Mouse (Mus musculus) forebrain, embryonic 15.5 days (tissue): Measurements from ENCODE around the gene Gm9922. TPM values are rescaled to one million over a fixed set of nuclear protein-coding genes. Genes with fewer than 3 reads are reported as not detected.

ENCODE experiments used
- ATAC-seq: fragments of 200-750 bp; cut with Nextera tagmentation; replicated peaks from 2 replicates; pipeline ENCODE4 v1.8.0; 2017; ENCODE audit warnings: mild to moderate bottlenecking, moderate TSS enrichment, moderate library complexity
- H3K27ac ChIP-seq: fragments of 300-500 bp; sonication (generic); replicated peaks from 2 replicates; pipeline ENCODE4 v1.5.1; 2015; ENCODE audit warnings: mild to moderate bottlenecking, inconsistent platforms
- H3K27me3 ChIP-seq: fragments of 300-500 bp; sonication (generic); 2 replicates; pipeline ENCODE4 v1.6.1; 2015; ENCODE audit warnings: inconsistent platforms
- H3K36me3 ChIP-seq: fragments of 300-500 bp; sonication (generic); 2 replicates; pipeline ENCODE4 v1.6.1; 2015; ENCODE audit warnings: mild to moderate bottlenecking, inconsistent platforms
- H3K4me1 ChIP-seq: fragments of 300-500 bp; sonication (generic); 2 replicates; pipeline ENCODE4 v1.6.1; 2015; ENCODE audit warnings: inconsistent platforms
- H3K4me2 ChIP-seq: fragments of 300-500 bp; sonication (generic); replicated peaks from 2 replicates; pipeline ENCODE4 v1.6.1; 2015; ENCODE audit warnings: mild to moderate bottlenecking, inconsistent platforms
- H3K4me3 ChIP-seq: fragments of 300-500 bp; sonication (generic); 2 replicates; pipeline ENCODE4 v1.5.1; 2015; ENCODE audit warnings: mild to moderate bottlenecking, inconsistent platforms
- H3K9ac ChIP-seq: fragments of 300-500 bp; sonication (generic); replicated peaks from 2 replicates; pipeline ENCODE4 v1.6.1; 2015; ENCODE audit warnings: mild to moderate bottlenecking, inconsistent platforms
- H3K9me3 ChIP-seq: fragments of 300-500 bp; sonication (generic); 2 replicates; pipeline ENCODE4 v1.6.1; 2016; ENCODE audit warnings: inconsistent platforms
- WGBS: fragments of 180-500 bp; shearing (Covaris S2); methylation state at CpG from one replicate; pipeline ENCODE4 v1.1.7; 2015; ENCODE audit warnings: mixed read lengths; 5-methylcytosine and 5-hydroxymethylcytosine counted together
- polyA plus RNA-seq: library from polyadenylated mRNA; unstranded; fragments of >200 nt; fragmentation: Nextera tagmentation; extraction: Ambion mirVana; gene quantifications from 2 replicates; pipeline ENCODE4 v1.2.1, GENCODE M21; 2015

The Gm9922 gene
- 0.76 and 1.5 TPM in 2 replicates for polyA plus RNA-seq

DNA sequence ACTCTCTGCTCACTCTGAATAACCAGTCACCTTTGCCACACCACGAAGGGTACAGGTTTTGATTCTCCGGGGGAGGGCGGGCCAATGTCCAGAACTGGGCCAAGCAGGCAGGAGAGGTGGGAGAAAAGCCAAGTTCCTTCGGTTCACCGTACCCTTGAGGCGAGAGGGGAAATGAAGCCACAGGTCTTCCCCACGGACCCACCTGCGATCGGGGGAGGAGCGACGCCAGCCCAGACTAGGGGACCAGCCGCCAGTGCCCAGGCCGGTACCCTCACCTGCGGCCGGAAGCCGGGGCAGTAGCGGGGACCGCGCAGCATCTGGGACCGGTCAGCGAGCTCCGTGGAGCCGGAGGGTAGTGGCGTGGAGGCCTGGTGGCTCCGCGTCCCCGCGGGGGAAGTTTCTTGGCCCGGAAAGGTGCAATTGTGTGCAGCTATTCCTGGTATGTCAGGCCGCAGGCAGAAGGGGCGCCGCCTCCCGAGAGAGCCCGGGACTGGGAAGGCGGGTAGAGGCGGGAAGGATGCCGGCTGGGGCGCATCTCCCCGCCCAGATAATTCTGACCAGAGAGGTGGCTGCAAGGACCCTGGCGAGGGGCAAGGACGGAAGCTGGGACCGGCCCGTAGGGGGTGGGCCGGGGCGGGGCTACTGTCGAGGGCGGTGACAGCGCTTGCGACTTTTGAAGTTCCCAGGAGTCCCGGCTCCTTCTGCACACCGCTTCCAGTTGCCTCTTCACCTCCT lies at the start of gene Gm9922, which contains the start of gene Lmo7:
Gm9922 (minus strand) TSS at position 578 of the 735 bp plus-strand sequence.
Lmo7 (plus strand) TSS at position 721 of the 735 bp plus-strand sequence.
- peaks cover 21% of the 10 kb centered on the region; the same call in 1 of the 2 replicates for H3K27me3 ChIP-seq
- H3K36me3 ChIP-seq: no peaks in the 10 kb centered on the region
- peak within 1 kb of the TSS; percentile 78 for H3K4me3 ChIP-seq
- ATAC-seq: peak; percentile 88
- WGBS: under 1% methylated on average over 51 of the region's 51 CpGs
- H3K27ac ChIP-seq: no peak within 1 kb of the TSS
- peaks cover 14% of the 10 kb centered on the region for H3K4me1 ChIP-seq
- H3K9ac ChIP-seq: peak within 1 kb of the TSS; percentile 60
- no peaks in the 10 kb centered on the region for H3K9me3 ChIP-seq
- H3K4me2 ChIP-seq: peak within 1 kb of the TSS; percentile 100

DNA sequence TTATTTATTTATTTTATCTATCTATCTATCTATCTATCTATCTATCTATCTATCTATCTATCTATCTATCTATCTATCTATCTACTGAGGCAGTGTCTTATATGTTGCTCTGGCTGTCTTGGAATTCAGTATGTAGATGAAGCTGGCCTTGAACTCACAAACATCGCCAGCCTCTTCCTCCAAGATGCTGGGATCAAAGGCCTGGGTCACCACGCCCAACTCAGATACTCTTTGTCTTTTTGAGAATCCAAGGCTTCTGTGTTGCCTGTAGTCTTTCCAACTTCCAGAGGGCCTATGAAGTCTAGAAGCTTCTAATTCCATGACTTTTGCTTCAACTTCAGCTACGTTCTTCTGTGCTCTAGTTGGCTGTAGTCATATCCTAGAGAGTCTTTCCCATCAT lies 48.8 kb upstream of the Gm9922 start:
- Histone ChIP-seq H3K36me3 (no peaks in the 10 kb centered on the region), H3K9me3 (no peaks in the 10 kb centered on the region), H3K4me2 (no peak overlapping the region), H3K27ac (no peak overlapping the region), H3K4me3 (no peak overlapping the region), H3K27me3 (no peaks in the 10 kb centered on the region), H3K9ac (no peak overlapping the region), H3K4me1 (no peaks in the 10 kb centered on the region)
- no peak for ATAC-seq
- 95% methylated on average over 3 of the region's 3 CpGs for WGBS

DNA sequence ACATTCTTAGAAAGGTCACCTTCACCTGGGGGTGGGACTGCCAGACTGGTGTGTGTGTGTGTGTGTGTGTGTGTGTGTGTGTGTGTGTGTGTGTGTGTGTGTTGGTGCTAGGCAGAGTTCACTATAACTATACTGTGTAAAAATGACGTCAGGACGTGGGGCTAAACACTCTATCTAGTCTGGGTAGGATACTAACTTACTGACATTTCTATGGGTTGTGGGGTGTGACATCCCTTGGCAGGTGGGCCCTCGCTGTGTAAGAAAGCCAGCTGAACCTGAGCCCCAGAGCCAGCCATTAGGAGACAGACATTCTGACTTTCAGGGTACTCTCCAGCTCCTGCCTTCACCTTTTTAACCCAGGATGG lies 47.5 kb upstream of the Gm9922 start:
- peak; percentile 24; the same call in 1 of the 2 replicates for ATAC-seq
- Histone ChIP-seq H3K36me3 (no peaks in the 10 kb centered on the region), H3K27ac (no peak overlapping the region), H3K4me1 (no peaks in the 10 kb centered on the region), H3K27me3 (no peaks in the 10 kb centered on the region), H3K4me2 (no peak overlapping the region), H3K9me3 (no peaks in the 10 kb centered on the region), H3K4me3 (no peak overlapping the region), H3K9ac (no peak overlapping the region)
- WGBS: 24% methylated on average over 3 of the region's 3 CpGs

DNA sequence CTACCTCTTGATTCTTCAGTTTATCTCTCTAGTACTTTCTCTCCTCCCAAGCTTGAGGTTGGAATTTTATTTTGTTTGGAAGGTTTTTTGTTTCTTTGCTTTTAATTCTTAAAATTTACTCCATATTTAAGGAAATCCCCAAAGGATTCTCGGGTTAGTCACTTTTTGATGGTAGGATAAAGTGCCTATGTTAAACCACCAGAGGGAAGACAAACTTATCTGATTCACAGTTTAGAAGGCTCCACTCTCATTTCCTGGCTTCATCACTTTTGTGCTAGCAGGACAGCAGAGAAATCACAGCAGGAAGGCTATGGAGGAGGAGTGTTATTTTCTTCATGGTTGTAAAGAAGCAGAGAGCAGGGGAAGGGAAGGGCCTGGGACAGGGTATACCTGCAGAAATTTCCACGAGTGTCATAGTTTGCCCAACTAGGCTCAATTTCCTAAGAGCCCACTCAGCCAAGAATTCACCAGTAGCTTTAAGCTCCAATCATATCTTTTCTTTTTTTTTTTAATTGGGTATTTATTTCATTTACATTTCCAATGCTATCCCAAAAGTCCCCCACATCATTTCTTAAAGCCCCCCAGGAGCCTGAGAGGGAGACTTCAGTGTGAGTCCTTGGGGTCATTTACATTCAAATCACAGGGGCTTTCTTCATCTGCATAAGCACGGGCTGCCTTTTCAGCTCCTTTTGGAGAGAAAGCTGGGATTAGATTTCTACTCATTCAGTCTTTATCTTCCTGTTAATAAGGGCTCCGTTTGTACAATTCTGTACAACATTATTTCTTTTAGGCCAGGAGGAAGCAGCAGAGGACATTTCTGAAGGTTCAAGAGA lies 46.9 kb upstream of the Gm9922 start:
- no peaks in the 10 kb centered on the region for H3K36me3 ChIP-seq
- H3K27me3 ChIP-seq: no peaks in the 10 kb centered on the region
- 10% methylated on average over 4 of the region's 4 CpGs for WGBS
- H3K9ac ChIP-seq: no peak overlapping the region
- H3K4me2 ChIP-seq: no peak overlapping the region
- H3K4me1 ChIP-seq: no peaks in the 10 kb centered on the region
- ATAC-seq: no peak
- no peaks in the 10 kb centered on the region for H3K9me3 ChIP-seq
- no peak overlapping the region for H3K27ac ChIP-seq
- no peak overlapping the region for H3K4me3 ChIP-seq

DNA sequence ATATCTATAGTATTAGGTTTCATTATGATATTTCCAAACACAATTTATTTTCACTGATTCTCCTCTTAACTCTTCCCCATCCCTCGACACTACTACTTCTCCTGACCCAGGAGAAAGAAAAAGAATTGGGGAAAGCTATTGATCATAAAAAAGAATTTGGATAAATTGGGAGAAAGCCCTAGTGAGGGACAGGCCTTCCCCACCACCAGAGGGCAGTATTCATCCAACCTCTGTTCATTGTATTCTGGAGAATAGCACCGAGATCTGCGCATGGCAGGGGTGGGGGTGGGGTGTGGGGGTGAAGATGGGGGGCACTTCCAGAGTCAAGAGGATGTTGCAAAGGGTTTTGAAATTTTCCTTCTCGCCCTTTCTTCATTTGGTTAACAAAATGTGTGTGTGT lies 45.0 kb upstream of the Gm9922 start:
- Histone ChIP-seq H3K4me1 (no peaks in the 10 kb centered on the region), H3K27me3 (no peaks in the 10 kb centered on the region), H3K9me3 (no peaks in the 10 kb centered on the region), H3K9ac (no peak overlapping the region), H3K4me3 (no peak overlapping the region), H3K27ac (no peak overlapping the region), H3K36me3 (no peaks in the 10 kb centered on the region), H3K4me2 (no peak overlapping the region)
- ATAC-seq: no peak
- 59% methylated on average over 4 of the region's 4 CpGs for WGBS

DNA sequence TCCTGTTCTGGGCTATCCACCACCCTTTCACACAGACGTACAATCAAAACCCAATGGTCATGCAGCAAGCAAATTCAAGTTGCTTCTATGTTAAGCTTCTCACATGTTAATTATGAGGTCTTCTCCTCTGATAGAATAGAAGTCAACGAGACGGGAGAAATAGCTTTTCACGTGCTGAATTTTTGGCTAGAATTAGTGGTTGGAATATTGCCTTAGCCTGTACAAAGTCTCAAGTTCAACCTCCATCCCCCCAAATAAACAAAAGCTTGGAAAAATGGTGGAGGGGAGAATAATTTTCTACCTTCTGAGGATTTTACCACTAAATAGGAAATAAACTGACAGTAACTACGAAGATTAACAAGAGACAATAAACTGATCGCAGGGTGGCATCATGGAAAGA lies 42.1 kb upstream of the Gm9922 start:
- Histone ChIP-seq H3K4me3 (no peak overlapping the region), H3K36me3 (no peaks in the 10 kb centered on the region), H3K27ac (no peak overlapping the region), H3K4me2 (no peak overlapping the region), H3K4me1 (no peaks in the 10 kb centered on the region), H3K9ac (no peak overlapping the region), H3K9me3 (no peaks in the 10 kb centered on the region), H3K27me3 (no peaks in the 10 kb centered on the region)
- 95% methylated on average over 6 of the region's 6 CpGs for WGBS
- ATAC-seq: no peak

DNA sequence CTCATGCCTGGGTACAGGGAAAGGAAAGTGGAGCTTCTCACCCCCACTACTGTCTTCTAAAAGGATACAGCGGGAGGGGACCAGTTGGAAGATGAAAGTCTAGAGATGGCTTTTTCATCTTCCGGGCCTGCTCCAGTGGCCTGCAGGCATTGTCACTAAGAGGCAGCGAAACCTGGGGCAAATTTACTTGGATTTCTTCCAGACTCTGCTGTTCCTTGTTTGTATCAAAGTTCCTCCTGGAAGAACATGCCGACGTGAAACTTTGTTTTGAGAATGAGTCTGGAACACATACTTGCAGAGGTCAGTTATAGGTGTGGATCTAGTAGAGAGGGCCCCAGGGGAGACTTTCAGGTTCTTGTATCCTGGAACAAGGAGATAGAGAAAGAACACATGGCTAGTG lies 41.7 kb upstream of the Gm9922 start:
- Histone ChIP-seq H3K9ac (no peak overlapping the region), H3K4me3 (no peak overlapping the region), H3K27me3 (no peaks in the 10 kb centered on the region), H3K36me3 (no peaks in the 10 kb centered on the region), H3K4me2 (no peak overlapping the region), H3K4me1 (no peaks in the 10 kb centered on the region), H3K9me3 (no peaks in the 10 kb centered on the region), H3K27ac (no peak overlapping the region)
- ATAC-seq: no peak
- WGBS: 87% methylated on average over 5 of the region's 5 CpGs

DNA sequence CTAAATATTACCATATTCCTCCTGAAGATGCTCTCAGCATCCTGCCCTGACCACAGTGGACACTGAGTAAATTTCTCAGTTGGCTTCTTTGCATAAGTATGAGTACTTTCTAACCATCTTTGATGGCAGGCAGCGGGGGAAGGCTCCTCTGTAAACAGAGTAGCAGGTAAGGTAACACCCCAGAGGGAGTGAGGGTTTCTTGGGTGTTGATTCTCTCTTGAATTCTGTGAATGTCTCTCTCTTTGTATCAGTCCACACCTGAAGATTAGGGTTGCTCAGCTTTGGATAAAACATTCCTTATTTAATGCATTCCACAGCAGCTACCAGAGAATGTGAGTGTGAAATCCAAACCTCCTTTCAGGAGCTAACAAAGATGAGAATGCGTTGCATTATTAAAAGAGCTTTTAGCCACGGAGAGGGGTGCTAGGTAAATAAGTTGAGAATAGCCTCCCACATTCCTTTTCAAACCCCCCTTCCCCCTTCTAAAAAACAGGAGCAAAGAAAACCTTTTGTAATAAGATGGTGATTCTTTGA lies 34.2 kb upstream of the Gm9922 start:
- H3K4me2 ChIP-seq: no peak overlapping the region
- no peaks in the 10 kb centered on the region for H3K9me3 ChIP-seq
- no peak overlapping the region for H3K9ac ChIP-seq
- no peaks in the 10 kb centered on the region for H3K4me1 ChIP-seq
- no peak overlapping the region for H3K4me3 ChIP-seq
- no peaks in the 10 kb centered on the region for H3K27me3 ChIP-seq
- 21% methylated on average over 3 of the region's 3 CpGs for WGBS
- no peaks in the 10 kb centered on the region for H3K36me3 ChIP-seq
- no peak for ATAC-seq
- H3K27ac ChIP-seq: no peak overlapping the region

DNA sequence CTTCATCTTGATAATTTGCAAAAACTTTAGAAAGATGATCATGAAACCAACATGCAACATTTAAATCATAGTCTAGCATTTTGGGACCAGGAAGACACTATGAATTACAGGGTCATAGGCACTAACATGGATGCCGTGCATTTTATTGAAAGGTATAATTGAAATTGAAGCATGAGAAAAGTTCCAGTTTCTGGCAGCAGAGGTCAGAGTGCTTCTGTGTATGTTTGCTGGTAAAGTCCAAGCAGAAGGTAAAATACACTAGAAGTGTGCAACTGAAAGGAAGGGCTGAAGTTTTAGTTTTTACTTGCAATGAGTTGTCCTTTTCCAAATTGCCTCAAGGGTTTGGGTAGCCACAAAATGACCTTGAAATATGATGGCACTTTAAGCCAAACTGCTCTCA lies 32.7 kb upstream of the Gm9922 start:
- Histone ChIP-seq H3K27me3 (no peaks in the 10 kb centered on the region), H3K27ac (no peak overlapping the region), H3K4me1 (no peaks in the 10 kb centered on the region), H3K9me3 (no peaks in the 10 kb centered on the region), H3K9ac (no peak overlapping the region), H3K36me3 (no peaks in the 10 kb centered on the region), H3K4me2 (no peak overlapping the region), H3K4me3 (no peak overlapping the region)
- 57% methylated on average over 1 of the region's 1 CpGs for WGBS
- ATAC-seq: no peak

DNA sequence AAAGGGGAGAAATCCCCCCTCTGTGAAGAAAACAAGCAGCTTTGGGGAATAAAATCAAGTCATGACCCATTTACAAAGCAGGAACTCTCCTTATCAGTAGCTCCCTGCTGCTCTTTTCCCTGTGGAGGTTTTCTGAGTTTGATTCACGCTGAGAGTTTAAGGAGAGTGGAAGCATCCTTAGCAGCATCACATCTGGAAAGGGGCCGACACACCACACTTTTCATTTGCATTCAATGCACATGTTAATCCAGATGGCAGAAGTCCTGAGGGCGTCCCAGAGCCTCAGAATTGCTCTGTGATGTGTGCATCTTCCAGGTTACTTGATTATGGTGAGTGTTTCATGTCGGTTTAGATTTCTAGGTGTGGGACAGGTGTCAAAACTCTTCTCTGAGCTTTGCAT lies 25.8 kb upstream of the Gm9922 start:
- H3K4me3 ChIP-seq: no peak overlapping the region
- H3K9me3 ChIP-seq: no peaks in the 10 kb centered on the region
- 35% methylated on average over 4 of the region's 4 CpGs for WGBS
- no peak overlapping the region for H3K27ac ChIP-seq
- no peak overlapping the region for H3K4me2 ChIP-seq
- H3K27me3 ChIP-seq: no peaks in the 10 kb centered on the region
- H3K9ac ChIP-seq: no peak overlapping the region
- H3K36me3 ChIP-seq: no peaks in the 10 kb centered on the region
- ATAC-seq: no peak
- H3K4me1 ChIP-seq: no peaks in the 10 kb centered on the region

DNA sequence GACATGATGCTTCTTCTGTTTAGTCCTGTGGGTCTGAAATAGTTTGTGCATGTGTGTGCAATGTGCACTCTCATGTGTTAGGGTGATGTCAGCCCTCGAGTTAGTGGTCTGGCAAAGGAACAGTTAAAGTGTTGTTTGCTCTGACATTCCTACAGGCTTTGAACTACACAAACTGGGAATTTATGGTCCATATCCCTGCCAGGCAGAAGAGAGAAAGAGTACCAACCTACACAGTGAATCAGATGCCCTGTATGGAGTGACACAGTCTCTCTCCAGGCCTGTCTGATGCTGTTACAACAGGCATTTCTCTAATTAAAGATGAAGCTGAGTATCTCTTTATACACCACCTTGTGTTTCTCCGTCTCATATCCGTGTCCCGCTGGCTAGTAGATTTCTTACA lies 21.3 kb upstream of the Gm9922 start:
- no peak for ATAC-seq
- Histone ChIP-seq H3K9ac (no peak overlapping the region), H3K27ac (no peak overlapping the region), H3K36me3 (no peaks in the 10 kb centered on the region), H3K4me1 (no peaks in the 10 kb centered on the region), H3K4me3 (no peak overlapping the region), H3K9me3 (no peaks in the 10 kb centered on the region), H3K27me3 (no peaks in the 10 kb centered on the region), H3K4me2 (no peak overlapping the region)
- WGBS: 90% methylated on average over 4 of the region's 4 CpGs

DNA sequence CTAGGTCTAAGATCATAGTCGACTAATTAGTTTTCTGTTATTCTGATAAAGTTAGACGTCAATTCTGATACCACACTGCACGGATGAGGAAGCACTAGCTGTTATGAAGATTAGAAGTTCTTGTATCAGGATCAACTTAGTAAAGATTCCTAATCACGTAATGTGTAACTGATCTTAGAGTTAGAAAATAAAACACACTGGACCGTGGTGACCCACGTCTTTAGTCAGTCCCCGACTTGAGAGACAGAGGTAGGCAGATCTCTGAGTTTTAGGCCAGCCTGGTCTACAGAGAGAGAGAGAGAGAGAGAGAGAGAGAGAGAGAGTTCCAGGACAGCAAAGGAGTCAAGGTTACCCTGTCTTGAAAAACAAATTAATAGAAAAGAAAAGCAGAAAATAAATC lies 18.8 kb upstream of the Gm9922 start:
- Histone ChIP-seq H3K27ac (no peak overlapping the region), H3K27me3 (no peaks in the 10 kb centered on the region), H3K36me3 (no peaks in the 10 kb centered on the region), H3K9ac (no peak overlapping the region), H3K9me3 (no peaks in the 10 kb centered on the region), H3K4me3 (no peak overlapping the region), H3K4me1 (no peaks in the 10 kb centered on the region), H3K4me2 (no peak overlapping the region)
- 93% methylated on average over 7 of the region's 7 CpGs for WGBS
- no peak for ATAC-seq
